Mouse (Mus musculus) liver, adult 10 weeks (tissue): Measurements from ENCODE around the gene Magt1. TPM values are rescaled to one million over a fixed set of nuclear protein-coding genes. Genes with fewer than 3 reads are reported as not detected.

Source experiments
- polyA plus RNA-seq: library from polyadenylated mRNA; stranded (reverse); fragments of 350-450 nt; fragmentation: Illumina TruSeq; extraction: RNeasy Lipid Tissue Mini Kit (QIAGEN cat#74804); gene quantifications from one replicate; pipeline ENCODE4 v1.2.3, GENCODE M21; 2014; ENCODE audit warnings: low read depth, low replicate concordance

The Magt1 gene
- 86.9 TPM for polyA plus RNA-seq

DNA sequence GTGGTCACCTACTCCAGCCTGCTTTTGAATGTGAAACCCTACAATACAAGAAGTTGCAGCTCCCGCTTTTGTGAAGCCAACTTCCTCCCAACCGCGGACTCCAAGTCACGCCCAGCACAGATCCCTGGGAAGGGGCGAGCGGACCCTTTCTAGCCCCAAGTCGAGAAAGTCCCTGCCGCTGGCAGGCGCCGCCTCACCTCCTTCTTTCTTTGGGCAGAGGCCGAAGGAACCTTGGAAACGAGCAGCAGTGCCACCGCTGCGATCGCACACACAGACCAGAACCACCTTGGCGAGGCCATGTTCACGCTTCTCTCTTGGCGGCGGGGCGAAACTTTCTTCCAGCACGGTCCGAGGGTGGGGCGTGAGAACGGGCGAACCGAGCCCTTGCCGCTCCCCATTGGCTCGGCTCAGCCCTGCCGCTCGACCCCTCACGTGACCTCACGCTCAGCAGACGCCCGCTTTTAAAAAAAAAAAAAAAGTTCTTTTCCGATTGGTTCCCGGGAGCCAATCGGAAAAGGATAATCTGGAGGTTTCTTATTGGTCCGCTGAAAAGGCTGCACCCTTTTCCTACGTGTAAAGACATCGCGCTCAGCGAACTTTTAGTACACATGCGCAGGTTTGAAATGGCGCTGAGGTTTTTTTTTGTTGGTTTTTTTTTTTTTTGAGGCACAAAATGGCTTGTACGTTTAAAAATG lies at the start of gene Magt1:
Magt1 (minus strand) TSS at position 442 of the 695 bp plus-strand sequence.

DNA sequence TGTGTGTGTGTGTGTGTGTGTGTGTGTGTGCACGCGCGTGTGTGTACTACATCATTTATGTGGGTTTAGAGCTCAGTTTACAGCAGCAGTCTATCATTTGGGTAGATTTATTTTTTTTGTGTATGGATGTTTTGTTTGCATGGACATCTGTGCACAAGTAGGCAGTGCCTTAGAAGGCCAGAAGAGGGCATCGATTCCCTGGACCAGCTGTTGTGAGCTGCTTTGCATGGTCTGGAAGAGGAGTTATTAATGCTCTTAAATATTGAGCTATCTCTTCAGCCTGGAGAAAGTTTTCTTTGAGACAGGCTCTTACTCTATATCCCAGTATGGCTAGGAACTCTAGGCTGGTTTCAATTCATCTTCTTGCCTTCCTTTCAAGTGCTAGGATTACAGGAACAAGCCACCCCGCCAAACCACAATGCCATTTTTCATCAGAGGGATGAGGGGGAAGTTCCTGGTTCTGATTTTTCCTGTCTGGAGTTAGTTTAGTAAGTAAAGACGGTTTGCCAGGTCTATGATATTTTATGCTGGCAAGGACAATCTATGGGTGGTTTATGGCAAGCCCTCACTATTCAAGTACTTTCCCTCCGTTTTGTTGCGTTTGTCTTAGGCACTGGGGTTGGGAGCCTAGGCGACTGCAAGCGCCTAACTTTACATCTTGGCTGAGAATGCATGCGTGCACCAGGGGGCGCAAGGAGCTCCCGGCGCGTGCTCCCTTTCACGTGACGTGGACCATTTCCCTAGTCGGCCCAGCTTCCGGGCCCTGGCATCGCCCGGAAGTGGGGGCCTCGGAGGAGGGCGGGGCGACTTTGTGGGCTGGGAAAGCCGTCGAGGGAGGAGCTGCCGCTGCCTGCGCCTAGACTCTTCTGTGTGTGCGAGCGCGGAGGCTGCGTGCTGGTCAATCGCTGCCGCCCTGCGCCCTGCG lies 15.0 kb upstream of the Magt1 start, which contains the start of gene Atp7a:
Atp7a (plus strand) TSS at position 859 of the 925 bp plus-strand sequence.

DNA sequence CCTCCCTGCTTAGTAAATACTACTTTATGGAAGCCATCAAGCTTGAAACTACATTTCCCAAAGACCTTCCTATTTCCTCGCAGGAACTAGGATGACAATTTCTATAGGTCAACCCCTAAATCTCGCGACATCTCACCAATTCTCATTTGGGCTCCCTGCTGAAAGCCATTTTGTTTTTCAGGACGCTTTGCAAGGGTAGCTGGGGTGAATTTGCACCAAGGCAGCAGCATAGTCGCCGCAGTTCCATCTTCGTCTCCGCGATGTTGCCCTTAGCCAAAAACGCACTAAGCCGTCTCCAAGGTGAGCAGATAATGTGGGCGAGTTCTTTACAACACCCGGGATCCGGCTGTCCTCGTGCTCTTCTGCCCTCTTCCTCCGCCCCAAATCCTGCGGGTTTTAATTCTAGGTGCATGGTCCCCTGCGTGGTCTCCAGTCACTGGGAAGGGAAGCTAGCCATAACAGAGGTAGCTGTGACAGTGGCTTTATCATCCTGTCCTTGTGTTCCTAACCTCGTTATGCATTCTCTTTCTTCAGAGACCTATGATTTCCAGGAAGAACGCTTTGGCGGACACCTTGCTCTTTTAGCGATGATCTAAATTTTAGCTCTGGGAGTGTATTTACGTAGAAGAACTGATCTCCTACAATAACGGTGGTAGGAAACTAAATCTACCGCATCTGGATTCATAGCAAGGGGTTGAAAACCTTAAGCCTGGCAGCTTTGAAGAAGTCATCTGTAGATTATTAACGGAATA lies 4.0 kb upstream of the Magt1 start, which contains the start of gene Cox7b:
Cox7b (plus strand) TSS at position 130 of the 752 bp plus-strand sequence.

DNA sequence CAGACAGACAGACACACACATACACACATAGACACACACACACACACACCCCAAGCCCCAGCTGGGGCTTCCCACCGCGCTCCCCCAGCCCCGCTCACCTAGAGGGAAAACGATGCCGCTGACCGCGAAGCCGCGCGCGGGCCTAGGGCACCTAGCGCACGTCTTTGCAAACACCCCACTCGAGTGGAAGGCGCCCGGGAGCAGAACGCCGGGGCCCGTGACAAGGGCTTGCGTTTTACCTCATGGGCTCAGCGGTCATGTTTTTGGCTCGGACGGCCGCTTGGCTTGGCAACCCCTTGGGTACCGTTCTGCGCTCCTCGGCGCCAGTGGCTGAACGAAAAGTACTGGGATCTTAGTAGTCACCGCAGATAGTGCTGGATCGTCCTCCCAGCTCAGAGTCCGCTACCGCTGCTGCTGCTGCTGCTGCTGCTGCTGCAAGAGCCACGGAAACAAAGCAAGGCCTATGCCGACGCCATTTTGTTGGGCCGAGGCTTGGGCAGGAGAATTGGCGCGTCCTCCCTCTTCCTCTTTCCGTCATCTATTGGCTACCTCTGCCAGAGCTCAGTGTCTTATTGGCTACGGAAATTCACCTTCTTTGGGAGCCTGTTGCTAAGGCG lies 82.7 kb downstream of the Magt1 start, which contains the start of gene Atrx:
Atrx (minus strand) TSS at position 543 of the 617 bp plus-strand sequence.

Other genes with a start within 250 kb of the Magt1 start
- not detected for gene Fgf16, start 247.6 kb downstream of the Magt1 start, polyA plus RNA-seq
- gene Atrx, start 82.5 kb downstream of the Magt1 start, polyA plus RNA-seq, result 44.9 TPM
- gene Cox7b, start 3.8 kb upstream of the Magt1 start, polyA plus RNA-seq, result 1,016 TPM
- 2.6 TPM for gene Atp7a, start 15.4 kb upstream of the Magt1 start, polyA plus RNA-seq
- 1.9 TPM for gene Tlr13, start 131.3 kb upstream of the Magt1 start, polyA plus RNA-seq
- 308 TPM for gene Pgk1, start 175.2 kb upstream of the Magt1 start, polyA plus RNA-seq
- 2.1 TPM for gene Taf9b, start 209.3 kb upstream of the Magt1 start, polyA plus RNA-seq
- not detected for gene Fnd3c2, start 243.5 kb upstream of the Magt1 start, polyA plus RNA-seq